29 mouse cellular contexts compared by ENCODE assay signal in the genomic region with DNA sequence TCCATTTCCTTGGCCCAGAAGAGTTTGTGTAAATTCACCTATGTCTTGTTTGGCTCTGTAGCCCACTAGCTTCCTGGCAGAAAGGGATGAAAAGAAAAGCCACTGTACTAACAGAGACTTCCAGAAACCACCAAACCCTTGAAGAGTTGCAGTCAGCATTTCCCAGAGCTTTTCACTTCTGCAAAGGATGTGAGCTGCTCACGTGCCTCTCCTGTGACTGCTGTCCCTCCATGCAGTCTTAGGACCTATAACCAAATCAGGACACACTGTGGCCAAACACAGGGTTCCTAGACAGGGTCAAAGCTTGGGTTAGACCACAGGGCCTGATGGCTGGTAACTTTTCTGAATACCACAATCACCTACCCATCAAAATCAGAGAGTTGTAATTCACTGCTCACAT. TPM values are rescaled to one million over a fixed set of nuclear protein-coding genes. Genes with fewer than 3 reads are reported as not detected.
DNase-seq lines count a peak whose midpoint lies in the region; ATAC-seq and TF ChIP-seq lines count a peak whose summit lies in the region.
"Had no signal": no experiment of that assay in that cellular context is flagged by ENCODE, and none has a peak within 500 bp of the region (broad histone marks: within the 10 kb centered on the region; RNA-seq: fewer than 3 reads in every experiment).

No protein-coding gene starts in this region.

- H3K27me3 ChIP-seq in embryonic facial prominence, embryonic 13.5 days: no peaks in the 10 kb centered on the region
- H3K27me3 ChIP-seq in embryonic facial prominence, embryonic 10.5 days (replicated peaks; ENCODE audit: low read depth, poor library complexity, severe bottlenecking): no peaks in the 10 kb centered on the region
- no peaks in the 10 kb centered on the region for H3K27me3 ChIP-seq in CH12.LX (replicated peaks)
- no peaks in the 10 kb centered on the region for H3K27me3 ChIP-seq in limb, embryonic 15.5 days
- H3K27me3 ChIP-seq: heart, embryonic 12.5 days; hindbrain, embryonic 12.5 days; liver, embryonic 13.5 days had no signal

- no peaks in the 10 kb centered on the region for H3K9me3 ChIP-seq in embryonic facial prominence, embryonic 13.5 days
- no peaks in the 10 kb centered on the region for H3K9me3 ChIP-seq in embryonic facial prominence, embryonic 10.5 days
- H3K9me3 ChIP-seq in CH12.LX (replicated peaks; ENCODE audit: low read length): no peaks in the 10 kb centered on the region
- no peaks in the 10 kb centered on the region for H3K9me3 ChIP-seq in limb, embryonic 15.5 days
- H3K9me3 ChIP-seq: heart, embryonic 12.5 days; hindbrain, embryonic 12.5 days; liver, embryonic 13.5 days had no signal

- H3K27ac ChIP-seq in embryonic facial prominence, embryonic 13.5 days: 0 out of 2 replicates have a peak overlapping the region, but pooled peaks have one; percentile 17
- H3K27ac ChIP-seq in embryonic facial prominence, embryonic 10.5 days (replicated peaks): no peak overlapping the region
- no peak overlapping the region for H3K27ac ChIP-seq in CH12.LX (ENCODE audit: insufficient read depth, low read depth)
- H3K27ac ChIP-seq in limb, embryonic 15.5 days: peak overlapping the region; percentile 76
- H3K27ac ChIP-seq: hindbrain, embryonic 12.5 days; left cerebral cortex, adult 2 months; liver, embryonic 13.5 days had no signal

- H3K79me2 ChIP-seq in CH12.LX (replicated peaks; ENCODE audit: control insufficient read depth, extremely low read depth, insufficient read depth, poor library complexity, severe bottlenecking): no peaks in the 10 kb centered on the region

- in situ Hi-C loops in CH12.LX (cut with MboI; ENCODE audit: low pct_ligation_motif_present, low pct_unique_long_range_greater_than_20kb, low sequenced_read_pairs): loop anchor here (25.0 kb wide), 1 partner anchor 150 kb away; no protein-coding TSS in a partner anchor

- H3K36me3 ChIP-seq in embryonic facial prominence, embryonic 13.5 days: 0 out of 2 replicates have a peak, but pooled peaks cover 3% of the 10 kb centered on the region
- no peaks in the 10 kb centered on the region for H3K36me3 ChIP-seq in embryonic facial prominence, embryonic 10.5 days (replicated peaks)
- peaks cover 0 to 12% of the 10 kb centered on the region in 2 experiments for H3K36me3 ChIP-seq in CH12.LX (replicated peaks in 1 of 2; ENCODE audit: control insufficient read depth in 1 of 2, insufficient read depth in 1 of 2, low read length in 1 of 2)
- no peaks in the 10 kb centered on the region for H3K36me3 ChIP-seq in limb, embryonic 15.5 days
- H3K36me3 ChIP-seq: hindbrain, embryonic 12.5 days had no signal

- no peak for TF ChIP-seq CTCF in CH12.LX (conservative IDR thresholded peaks at IDR 0.05 in 1 of 2, IDR thresholded peaks at IDR 0.05 in 1 of 2; ENCODE audit: low read depth in 2 of 2, low read length in 2 of 2)
- TF ChIP-seq CTCF in lung, adult 2 months (IDR thresholded peaks at IDR 0.05; ENCODE audit: insufficient read depth, low read length): no peak

- no peak overlapping the region for H3K4me3 ChIP-seq in embryonic facial prominence, embryonic 13.5 days
- H3K4me3 ChIP-seq in embryonic facial prominence, embryonic 10.5 days: no peak overlapping the region
- H3K4me3 ChIP-seq in CH12.LX (replicated peaks in 1 of 3; ENCODE audit: low read depth in 2 of 3, low read length in 2 of 3, poor library complexity in 1 of 3): no peak overlapping the region
- H3K4me3 ChIP-seq in limb, embryonic 15.5 days: no peak overlapping the region
- no peak overlapping the region for H3K4me3 ChIP-seq in lung, adult 2 months (replicated peaks; ENCODE audit: extremely low read depth, low read depth, low read length)
- H3K4me3 ChIP-seq: heart, embryonic 12.5 days; hindbrain, embryonic 12.5 days; left cerebral cortex, adult 2 months; liver, embryonic 13.5 days had no signal

- peaks cover 18% of the 10 kb centered on the region for H3K4me1 ChIP-seq in embryonic facial prominence, embryonic 13.5 days
- peaks cover 13% of the 10 kb centered on the region; the same call in 1 of the 2 replicates for H3K4me1 ChIP-seq in embryonic facial prominence, embryonic 10.5 days
- peaks cover 26 to 70% of the 10 kb centered on the region in 2 experiments for H3K4me1 ChIP-seq in CH12.LX (ENCODE audit: control insufficient read depth in 1 of 2, insufficient read depth in 2 of 2)
- H3K4me1 ChIP-seq in limb, embryonic 15.5 days: peaks cover 25% of the 10 kb centered on the region
- no peaks in the 10 kb centered on the region for H3K4me1 ChIP-seq in lung, adult 2 months (ENCODE audit: control insufficient read depth, insufficient read depth, low read length)

- no peak for DNase-seq in embryonic facial prominence, embryonic 10.5 days (ENCODE audit: low spot score)
- DNase-seq in layer of hippocampus, adult 11-12 months (ENCODE audit: low spot score): peak; percentile 35
- DNase-seq in layer of hippocampus, postnatal 36 days: no peak
- peak; percentile 37 for DNase-seq in CH12.LX (ENCODE audit: extremely low read depth)
- DNase-seq in lung, adult 2 months: no peak
- no peak for DNase-seq in left cerebral cortex, adult 18-20 months (ENCODE audit: low spot score in 2 of 2)
- DNase-seq: adrenal gland, postnatal 25 days; cerebellum, adult 18-20 months; embryo, embryonic 11 days; forebrain, postnatal 0 days; gastrocnemius, postnatal 36 days; heart, postnatal 14 days; kidney, postnatal 25 days; left cerebral cortex, postnatal 4 days; liver, embryonic 13.5 days; lung, embryonic 14.5 days; lung, postnatal 36 days; midbrain, embryonic 14.5 days had no signal

- H3K9ac ChIP-seq in embryonic facial prominence, embryonic 13.5 days: no peak overlapping the region
- no peak overlapping the region for H3K9ac ChIP-seq in CH12.LX (ENCODE audit: insufficient read depth, low read depth)
- H3K9ac ChIP-seq in limb, embryonic 15.5 days: no peak overlapping the region
- H3K9ac ChIP-seq: forebrain, postnatal 0 days; heart, embryonic 12.5 days; hindbrain, embryonic 12.5 days; liver, embryonic 13.5 days; lung, embryonic 14.5 days had no signal

- 67% methylated on average over 1 of the region's 1 CpGs for WGBS in embryonic facial prominence, embryonic 13.5 days
- WGBS in embryonic facial prominence, embryonic 10.5 days: 83% methylated on average over 1 of the region's 1 CpGs
- 42% methylated on average over 1 of the region's 1 CpGs for WGBS in limb, embryonic 15.5 days
- WGBS in lung, adult 2 months: 63% methylated on average over 1 of the region's 1 CpGs

- no peak overlapping the region for H3K4me2 ChIP-seq in embryonic facial prominence, embryonic 13.5 days
- 0 out of 2 replicates have a peak overlapping the region, but pooled peaks have one; percentile 85 for H3K4me2 ChIP-seq in CH12.LX (ENCODE audit: insufficient read depth, low read depth, poor library complexity, severe bottlenecking)
- no peak overlapping the region for H3K4me2 ChIP-seq in limb, embryonic 15.5 days
- H3K4me2 ChIP-seq: heart, embryonic 12.5 days; hindbrain, embryonic 12.5 days; liver, embryonic 13.5 days; lung, embryonic 14.5 days had no signal

- ATAC-seq in embryonic facial prominence, embryonic 13.5 days (ENCODE audit: insufficient number of reproducible peaks, insufficient read depth, low FRiP score, low TSS enrichment, low read depth): no peak
- no peak for ATAC-seq in limb, embryonic 15.5 days (ENCODE audit: insufficient number of reproducible peaks, low FRiP score, low TSS enrichment, low read depth)
- ATAC-seq: intestine, postnatal 0 days had no signal

- TF ChIP-seq POLR2A in CH12.LX (IDR thresholded peaks at IDR 0.05; ENCODE audit: low read depth, low read length): no peak
- no peak for TF ChIP-seq POLR2A in lung, adult 2 months (IDR thresholded peaks at IDR 0.05; ENCODE audit: borderline replicate concordance, extremely low read depth, low read depth, low read length)

- TF ChIP-seq RAD21 in CH12.LX (IDR thresholded peaks at IDR 0.05; ENCODE audit: low read depth, low read length): no peak

- no peak for TF ChIP-seq EP300 in CH12.LX (IDR thresholded peaks at IDR 0.05; ENCODE audit: low read length)

- dilution Hi-C loops in CH12.LX (cut with MboI; ENCODE audit: extremely low pct_ligation_motif_present, extremely low pct_unique_long_range_greater_than_20kb, low sequenced_read_pairs): no loop called here

TF ChIP-seq in CH12.LX, 34 proteins besides CTCF, POLR2A, EP300 and RAD21 (continues in another document):
- TF ChIP-seq ETS1 (conservative IDR thresholded peaks at IDR 0.05; ENCODE audit: low read depth, low read length): peak; percentile 87

RNA-seq across cellular contexts. Expression of gene Snx27, which starts 29.8 kb away (rescaled TPM):
- polyA plus RNA-seq in embryonic facial prominence, embryonic 13.5 days (2015; fragmentation: Nextera tagmentation; extraction: Ambion mirVana): 53.5 and 60.0 TPM in 2 replicates
- polyA plus RNA-seq in embryonic facial prominence, embryonic 10.5 days (2016; fragmentation: Nextera tagmentation; extraction: Ambion mirVana): 39.3 and 40.7 TPM in 2 replicates
- total RNA-seq in layer of hippocampus, postnatal 36 days (2021): 100 to 1,000 TPM; 113 to 119 TPM
- total RNA-seq in CH12.LX (2012; rRNA removed): 23.1 and 24.9 TPM in 2 replicates
- 31.3 and 34.9 TPM in 2 replicates for total RNA-seq in CH12.LX (2014; rRNA removed)
- polyA plus RNA-seq in CH12.LX (2012; ENCODE audit: insufficient read length, low read depth): 30.2 and 35.3 TPM in 2 replicates
- polyA plus RNA-seq in limb, embryonic 15.5 days (2015; fragmentation: Nextera tagmentation; extraction: Ambion mirVana): 43.4 and 45.7 TPM in 2 replicates
- polyA plus RNA-seq in lung, adult 2 months (2012; rRNA removed): 7.8 and 10.8 TPM in 2 replicates
- total RNA-seq in left cerebral cortex, adult 18-20 months (2021): 100 to 1,000 TPM; 106 TPM

RNA-seq across cellular contexts. Expression of gene Gm10972, which starts 30.6 kb away (rescaled TPM):
- polyA plus RNA-seq in embryonic facial prominence, embryonic 13.5 days (2015; fragmentation: Nextera tagmentation; extraction: Ambion mirVana): not detected in 2 replicates
- not detected in 2 replicates for polyA plus RNA-seq in embryonic facial prominence, embryonic 10.5 days (2016; fragmentation: Nextera tagmentation; extraction: Ambion mirVana)
- total RNA-seq in layer of hippocampus, postnatal 36 days (2021): not detected
- total RNA-seq in CH12.LX (2012; rRNA removed) (not detected in 2 replicates), CH12.LX (2014; rRNA removed) (not detected in 2 replicates)
- polyA plus RNA-seq in CH12.LX (2012; ENCODE audit: insufficient read length, low read depth): not detected in 2 replicates
- not detected in 2 replicates for polyA plus RNA-seq in limb, embryonic 15.5 days (2015; fragmentation: Nextera tagmentation; extraction: Ambion mirVana)
- polyA plus RNA-seq in lung, adult 2 months (2012; rRNA removed): not detected in 2 replicates
- total RNA-seq in left cerebral cortex, adult 18-20 months (2021): not detected
- total RNA-seq: adrenal gland, postnatal 25 days; forebrain, postnatal 0 days; gastrocnemius, postnatal 36 days; heart, postnatal 14 days; left cerebral cortex, adult 2 months; left cerebral cortex, postnatal 4 days; megakaryocyte-erythroid progenitor cell, adult 5-6 weeks had no signal
- polyA plus RNA-seq: forebrain, postnatal 0 days; heart, embryonic 12.5 days; hindbrain, embryonic 12.5 days; intestine, postnatal 0 days; kidney, embryonic 14.5 days; liver, embryonic 13.5 days; lung, embryonic 14.5 days; midbrain, embryonic 14.5 days; neural tube, embryonic 11.5 days; small intestine, adult 2 months; thymus, postnatal 0 days had no signal

RNA-seq across cellular contexts. Expression of gene Tuft1, which starts 46.4 kb away (rescaled TPM):
- polyA plus RNA-seq in embryonic facial prominence, embryonic 13.5 days (2015; fragmentation: Nextera tagmentation; extraction: Ambion mirVana): 8.6 and 8.7 TPM in 2 replicates
- 4.2 and 4.7 TPM in 2 replicates for polyA plus RNA-seq in embryonic facial prominence, embryonic 10.5 days (2016; fragmentation: Nextera tagmentation; extraction: Ambion mirVana)
- 1 to 10 TPM; 2.7 to 2.9 TPM for total RNA-seq in layer of hippocampus, postnatal 36 days (2021)
- total RNA-seq in CH12.LX (2012; rRNA removed): 3.4 and 4.0 TPM in 2 replicates
- total RNA-seq in CH12.LX (2014; rRNA removed): 7.4 and 7.7 TPM in 2 replicates
- 7.2 and 7.5 TPM in 2 replicates for polyA plus RNA-seq in CH12.LX (2012; ENCODE audit: insufficient read length, low read depth)
- polyA plus RNA-seq in limb, embryonic 15.5 days (2015; fragmentation: Nextera tagmentation; extraction: Ambion mirVana): 30.2 and 30.9 TPM in 2 replicates
- 12.8 and 22.1 TPM in 2 replicates for polyA plus RNA-seq in lung, adult 2 months (2012; rRNA removed)
- 1 to 10 TPM; 2.5 to 2.8 TPM for total RNA-seq in left cerebral cortex, adult 18-20 months (2021)

Comparison
In these comparisons a context has a peak if more than half of its experiments do, and no peak if none do; other contexts are left out.
1. H3K27ac ChIP-seq: peak in embryonic facial prominence, embryonic 13.5 days (single experiment) and limb, embryonic 15.5 days (single experiment); none in embryonic facial prominence, embryonic 10.5 days (single experiment) and CH12.LX (single experiment).
2. DNase-seq: peak in layer of hippocampus, adult 11-12 months (single experiment) and CH12.LX (single experiment); none in embryonic facial prominence, embryonic 10.5 days (single experiment), layer of hippocampus, postnatal 36 days (0 of 2), lung, adult 2 months (single experiment) and left cerebral cortex, adult 18-20 months (0 of 2).